Mouse (Mus musculus) heart, embryonic 12.5 days (tissue): ENCODE measurements around the gene Mrps18b. TPM values are rescaled to one million over a fixed set of nuclear protein-coding genes. Genes with fewer than 3 reads are reported as not detected.

Source experiments
- ATAC-seq: fragments of 200-750 bp; cut with Nextera tagmentation; 2 replicates; pipeline ENCODE4 v1.8.0; 2017; ENCODE audit warnings: moderate TSS enrichment, moderate library complexity; ENCODE audit not compliant: insufficient number of reproducible peaks, low FRiP score
- H3K27ac ChIP-seq: fragments of 300-500 bp; sonication (generic); 2 replicates; pipeline ENCODE4 v1.5.1; 2016; ENCODE audit warnings: mild to moderate bottlenecking, moderate library complexity; ENCODE audit not compliant: poor library complexity, severe bottlenecking
- H3K27me3 ChIP-seq: fragments of 300-500 bp; sonication (generic); replicated peaks from 2 replicates; pipeline ENCODE4 v1.6.1; 2016; ENCODE audit warnings: mild to moderate bottlenecking, moderate library complexity
- H3K36me3 ChIP-seq: fragments of 300-500 bp; sonication (generic); 2 replicates; pipeline ENCODE4 v1.6.1; 2016; ENCODE audit warnings: mild to moderate bottlenecking, moderate library complexity
- H3K4me1 ChIP-seq: fragments of 300-500 bp; sonication (generic); replicated peaks from 2 replicates; pipeline ENCODE4 v1.6.1; 2016; ENCODE audit warnings: mild to moderate bottlenecking
- H3K4me2 ChIP-seq: fragments of 300-500 bp; sonication (generic); 2 replicates; pipeline ENCODE4 v1.6.1; 2016; ENCODE audit warnings: mild to moderate bottlenecking, moderate library complexity
- H3K4me3 ChIP-seq: fragments of 300-500 bp; sonication (generic); 2 replicates; pipeline ENCODE4 v1.5.1; 2016; ENCODE audit warnings: mild to moderate bottlenecking
- H3K9ac ChIP-seq: fragments of 300-500 bp; sonication (generic); 2 replicates; pipeline ENCODE4 v1.6.1; 2016; ENCODE audit warnings: mild to moderate bottlenecking, moderate library complexity
- H3K9me3 ChIP-seq: fragments of 300-500 bp; sonication (generic); replicated peaks from 2 replicates; pipeline ENCODE4 v1.6.1; 2016; ENCODE audit warnings: mild to moderate bottlenecking, moderate library complexity
- WGBS: fragments of 180-500 bp; shearing (Covaris S2); methylation state at CpG from one replicate; pipeline ENCODE4 v1.1.7; 2016; 5-methylcytosine and 5-hydroxymethylcytosine counted together
- polyA plus RNA-seq: library from polyadenylated mRNA; unstranded; fragments of >200 nt; fragmentation: Nextera tagmentation; extraction: Ambion mirVana; gene quantifications from 2 replicates; pipeline ENCODE4 v1.2.1, GENCODE M21; 2016

Mrps18b gene
- polyA plus RNA-seq, 1 experiment from 2014 or later, result 72.7 TPM

DNA sequence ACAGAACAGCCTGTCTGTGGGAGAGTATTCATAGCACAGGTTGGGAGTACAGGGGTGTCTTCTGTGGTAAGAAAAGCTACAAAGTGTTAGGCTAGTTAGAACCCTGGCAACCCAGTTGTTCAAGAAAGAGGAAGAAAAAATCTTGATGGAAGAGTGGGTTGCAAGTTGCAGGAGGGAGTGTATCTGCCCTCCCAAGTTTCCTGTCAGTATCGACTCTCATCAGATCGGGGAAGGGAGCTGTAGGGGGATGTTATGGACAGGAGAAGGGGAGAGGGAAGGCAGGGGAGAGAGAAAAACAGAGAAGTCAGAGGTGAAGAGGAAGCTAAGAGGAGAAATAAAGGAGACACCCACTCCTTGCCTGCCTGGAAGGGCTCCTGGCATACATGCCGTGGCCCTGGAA is 15.6 kb downstream of the Mrps18b start:
- 86% methylated on average over 3 of the region's 3 CpGs for WGBS
- Histone ChIP-seq H3K9ac (peak overlapping the region; percentile 11; the same call in 1 of the 2 replicates), H3K9me3 (no peaks in the 10 kb centered on the region), H3K4me1 (peaks cover 26% of the 10 kb centered on the region), H3K4me3 (no peak overlapping the region), H3K27me3 (no peaks in the 10 kb centered on the region), H3K4me2 (no peak overlapping the region), H3K36me3 (peaks cover 42% of the 10 kb centered on the region), H3K27ac (no peak overlapping the region)
- no peak for ATAC-seq

DNA sequence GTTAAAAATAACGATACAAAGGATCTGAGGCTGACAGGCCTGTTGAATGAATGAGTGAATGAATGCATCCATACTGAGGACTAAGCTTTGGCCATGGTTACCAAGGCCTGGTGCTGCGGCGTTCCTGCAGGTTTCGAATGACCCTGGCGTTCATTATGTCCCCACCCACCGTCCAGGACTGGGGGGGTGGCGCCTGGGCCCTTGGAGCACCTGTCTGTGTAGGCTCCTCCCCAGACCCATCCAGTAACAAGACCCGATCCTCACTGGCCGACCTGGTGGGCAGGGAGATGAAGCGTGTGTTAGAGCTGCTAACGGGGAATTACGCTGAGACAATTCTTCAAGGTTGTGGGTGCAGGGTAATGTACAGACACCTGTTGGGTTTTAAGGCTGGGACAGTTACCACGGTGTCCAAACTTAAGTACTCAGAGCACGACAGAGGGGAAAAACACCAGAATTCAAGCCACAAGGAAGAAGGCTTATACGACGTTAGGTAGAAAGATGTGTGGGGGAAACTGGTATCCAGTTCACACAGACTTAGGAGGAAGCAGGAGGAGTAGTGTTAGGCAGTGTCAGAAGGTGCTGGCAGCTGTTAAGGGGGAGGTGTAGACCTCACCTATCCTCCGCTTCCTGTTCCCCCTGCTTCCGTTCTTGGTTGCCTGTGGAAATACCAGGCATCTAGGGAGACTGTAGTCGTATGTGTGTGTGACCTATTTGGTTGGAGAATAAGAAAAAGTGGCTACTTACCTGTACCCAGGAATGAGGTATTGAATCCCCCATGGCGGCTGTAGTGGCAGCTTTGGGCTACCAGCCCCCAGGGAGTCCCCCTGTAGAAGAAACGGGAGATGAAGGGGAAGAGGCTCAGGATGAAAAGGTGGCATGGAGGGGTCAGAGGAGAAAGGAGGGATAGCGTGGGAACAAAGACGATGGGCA is 18.3 kb downstream of the Mrps18b start:
- H3K4me3 ChIP-seq, result peak overlapping the region; percentile 95
- H3K9ac ChIP-seq, result peak overlapping the region; percentile 55
- WGBS, result 42% methylated on average over 23 of the region's 23 CpGs
- H3K4me2 ChIP-seq, result peak overlapping the region; percentile 100
- peak; percentile 23; the same call in 1 of the 2 replicates for ATAC-seq
- H3K27ac ChIP-seq, result peak overlapping the region; percentile 17; the same call in 1 of the 2 replicates
- no peaks in the 10 kb centered on the region for H3K9me3 ChIP-seq
- peaks cover 42% of the 10 kb centered on the region for H3K36me3 ChIP-seq
- peaks cover 20% of the 10 kb centered on the region for H3K4me1 ChIP-seq
- no peaks in the 10 kb centered on the region for H3K27me3 ChIP-seq

DNA sequence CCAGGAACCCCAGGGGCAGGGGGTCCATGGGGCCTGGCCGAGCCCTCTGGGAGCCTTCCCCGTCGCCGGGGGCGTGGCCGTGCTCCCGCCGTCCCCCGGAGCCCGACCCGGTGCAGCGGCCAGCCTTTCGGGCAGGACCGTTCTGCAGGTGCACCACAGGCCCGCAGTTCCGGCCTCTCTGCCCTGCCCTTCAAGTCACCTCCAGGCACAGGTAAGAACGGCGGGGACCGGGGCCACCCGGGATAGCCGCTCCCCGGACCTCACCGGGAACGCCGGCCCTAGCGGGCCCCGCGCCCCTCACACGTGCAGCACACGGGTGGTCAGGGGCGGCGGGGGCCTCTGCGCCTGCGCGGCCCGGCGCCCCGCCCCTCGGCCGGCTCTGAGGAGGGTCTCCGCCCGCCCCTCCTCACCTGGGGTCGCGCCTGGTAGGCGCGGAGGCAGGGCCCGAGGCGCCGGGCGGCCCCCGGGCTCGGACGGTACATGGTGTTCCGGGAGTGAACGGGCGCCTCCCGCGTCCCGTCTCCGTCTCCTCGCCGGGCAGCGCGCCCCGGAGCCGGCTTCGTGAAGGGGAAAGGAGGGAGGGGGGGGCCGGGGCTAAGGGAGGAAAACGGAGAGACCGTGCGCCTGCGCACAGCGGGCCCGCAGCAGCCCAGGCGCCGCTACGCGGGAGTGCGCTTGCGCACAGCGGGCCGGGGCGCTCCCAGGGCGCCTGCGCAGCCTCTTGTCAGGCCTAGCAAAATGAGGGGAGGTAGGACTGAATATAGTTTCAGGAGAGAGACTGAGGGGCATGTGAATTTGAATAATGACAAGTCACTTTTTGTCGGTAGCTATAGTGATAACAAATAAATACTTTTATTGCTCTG is 19.2 kb downstream of the Mrps18b start, which contains the start of gene 2310061I04Rik:
2310061I04Rik (minus strand) TSS at position 651 of the 863 bp plus-strand sequence.
- Histone ChIP-seq H3K4me1 (peaks cover 20% of the 10 kb centered on the region), H3K4me2 (peak within 1 kb of the TSS; percentile 100), H3K27ac (peak within 1 kb of the TSS; percentile 80), H3K4me3 (peak within 1 kb of the TSS; percentile 95), H3K9ac (peak within 1 kb of the TSS; percentile 98), H3K27me3 (no peaks in the 10 kb centered on the region), H3K9me3 (no peaks in the 10 kb centered on the region), H3K36me3 (peaks cover 46% of the 10 kb centered on the region)
- peak; percentile 90 for ATAC-seq
- WGBS, result under 1% methylated on average over 86 of the region's 86 CpGs

DNA sequence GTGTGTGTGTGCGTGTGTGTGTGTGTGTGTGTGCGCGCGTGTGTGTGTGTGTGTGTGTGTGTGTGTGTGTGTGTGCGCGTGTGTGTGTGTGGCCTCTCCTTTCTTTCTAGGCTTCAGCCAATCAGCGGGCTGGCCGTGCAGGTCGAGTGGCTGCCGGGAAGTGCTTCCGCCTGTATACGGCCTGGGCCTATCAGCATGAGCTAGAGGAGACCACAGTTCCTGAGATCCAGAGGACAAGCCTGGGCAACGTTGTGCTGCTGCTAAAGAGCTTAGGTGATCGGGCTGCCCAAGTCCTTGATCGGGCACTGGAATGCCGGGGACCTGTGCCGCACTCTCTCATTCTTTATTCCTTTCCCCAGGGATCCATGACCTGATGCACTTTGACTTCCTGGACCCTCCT is 28.5 kb downstream of the Mrps18b start:
- no peak overlapping the region for H3K9ac ChIP-seq
- H3K36me3 ChIP-seq, result peaks cover 96% of the 10 kb centered on the region
- no peak overlapping the region for H3K4me3 ChIP-seq
- H3K27me3 ChIP-seq, result no peaks in the 10 kb centered on the region
- ATAC-seq, result no peak
- no peaks in the 10 kb centered on the region for H3K4me1 ChIP-seq
- no peak overlapping the region for H3K27ac ChIP-seq
- WGBS, result 86% methylated on average over 13 of the region's 17 CpGs
- H3K9me3 ChIP-seq, result no peaks in the 10 kb centered on the region
- H3K4me2 ChIP-seq, result no peak overlapping the region

DNA sequence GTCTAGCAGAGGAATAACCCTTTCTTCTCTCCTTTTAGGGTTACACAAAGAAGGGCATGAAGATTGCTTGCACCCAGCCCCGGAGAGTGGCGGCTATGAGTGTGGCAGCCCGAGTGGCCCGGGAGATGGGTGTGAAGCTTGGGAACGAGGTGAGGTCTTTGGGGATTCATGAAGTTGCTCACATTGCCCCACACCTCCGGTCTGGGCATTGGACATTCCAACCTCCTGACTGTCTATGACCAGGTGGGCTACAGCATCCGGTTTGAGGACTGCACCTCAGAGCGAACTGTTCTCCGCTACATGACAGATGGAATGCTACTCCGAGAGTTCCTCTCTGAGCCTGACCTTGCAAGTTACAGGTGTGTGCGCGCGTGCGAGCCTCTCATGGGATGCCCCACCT is 32.4 kb downstream of the Mrps18b start:
- Histone ChIP-seq H3K27me3 (no peaks in the 10 kb centered on the region), H3K9ac (no peak overlapping the region), H3K36me3 (peaks cover 74% of the 10 kb centered on the region), H3K4me1 (peaks cover 10% of the 10 kb centered on the region), H3K9me3 (no peaks in the 10 kb centered on the region), H3K4me2 (no peak overlapping the region), H3K27ac (no peak overlapping the region), H3K4me3 (no peak overlapping the region)
- WGBS, result 91% methylated on average over 14 of the region's 14 CpGs
- no peak for ATAC-seq

DNA sequence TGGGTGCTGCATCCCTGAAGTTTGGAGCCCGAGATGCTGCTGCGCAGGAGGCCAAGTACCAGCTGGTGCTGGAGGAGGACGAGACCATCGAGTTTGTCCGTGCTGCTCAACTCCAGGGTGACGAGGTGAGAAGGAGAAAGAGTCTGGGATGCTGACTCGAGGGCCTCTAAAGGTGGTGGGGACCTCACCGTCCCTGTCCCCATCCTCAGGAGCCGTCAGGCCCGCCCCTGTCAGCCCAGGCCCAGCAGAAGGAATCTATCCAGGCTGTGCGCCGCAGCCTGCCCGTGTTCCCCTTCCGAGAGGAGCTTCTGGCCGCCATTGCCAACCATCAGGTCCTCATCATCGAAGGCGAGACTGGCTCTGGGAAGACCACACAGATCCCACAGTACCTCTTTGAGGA is 33.3 kb downstream of the Mrps18b start:
- Histone ChIP-seq H3K36me3 (peaks cover 66% of the 10 kb centered on the region), H3K4me1 (peaks cover 10% of the 10 kb centered on the region), H3K27me3 (no peaks in the 10 kb centered on the region), H3K27ac (no peak overlapping the region), H3K4me2 (no peak overlapping the region), H3K9me3 (no peaks in the 10 kb centered on the region), H3K4me3 (no peak overlapping the region), H3K9ac (no peak overlapping the region)
- 90% methylated on average over 17 of the region's 17 CpGs for whole genome bisulfite sequencing
- ATAC-seq, result no peak

DNA sequence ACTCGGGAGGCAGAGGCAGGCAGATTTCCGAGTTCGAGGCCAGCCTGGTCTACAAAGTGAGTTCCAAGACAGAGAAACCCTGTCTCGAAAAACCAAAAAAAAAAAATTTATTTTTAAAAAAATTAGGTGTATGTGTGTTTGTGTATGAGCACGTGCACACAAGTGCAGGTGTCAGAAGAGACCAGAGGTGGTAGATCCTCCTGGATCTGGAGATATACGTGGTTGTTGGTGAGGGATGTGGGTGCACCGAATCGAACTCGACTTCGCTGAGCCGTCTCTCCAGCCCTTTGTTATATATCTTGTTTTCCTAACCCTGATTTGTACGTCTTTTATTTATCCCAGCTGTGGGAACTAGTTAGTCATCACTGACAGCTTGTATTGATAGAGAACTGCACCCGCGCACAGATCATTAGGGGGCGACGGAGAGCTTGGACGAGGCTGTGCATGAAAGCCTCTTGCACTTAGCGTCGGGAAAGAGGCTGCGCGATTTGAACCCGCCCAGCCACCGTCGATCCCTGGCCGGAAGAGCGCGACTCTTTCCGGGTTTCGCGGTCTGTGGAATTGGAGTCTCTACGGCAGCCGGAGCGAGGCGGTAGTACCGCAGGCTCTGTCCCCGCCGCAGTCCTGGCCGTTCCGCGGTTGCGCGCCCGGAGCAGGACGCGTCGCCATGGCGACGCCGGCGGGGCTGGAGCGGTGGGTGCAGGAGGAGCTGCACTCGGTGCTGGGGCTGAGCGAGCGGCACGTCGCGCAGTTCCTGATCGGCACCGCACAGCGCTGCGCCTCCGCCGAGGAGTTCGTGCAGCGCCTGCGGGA is 36.7 kb downstream of the Mrps18b start, which contains the start of gene Dhx16:
Dhx16 (plus strand) TSS at position 575 of the 813 bp plus-strand sequence.
- peak within 1 kb of the TSS; percentile 86 for H3K4me3 ChIP-seq
- no peaks in the 10 kb centered on the region for H3K27me3 ChIP-seq
- H3K36me3 ChIP-seq, result peaks cover 53% of the 10 kb centered on the region
- peaks cover 10% of the 10 kb centered on the region for H3K4me1 ChIP-seq
- H3K9ac ChIP-seq, result peak within 1 kb of the TSS; percentile 87
- ATAC-seq, result peak; percentile 90
- peak within 1 kb of the TSS; percentile 19; the same call in 1 of the 2 replicates for H3K27ac ChIP-seq
- peak within 1 kb of the TSS; percentile 79 for H3K4me2 ChIP-seq
- WGBS, result 5% methylated on average over 66 of the region's 66 CpGs
- no peaks in the 10 kb centered on the region for H3K9me3 ChIP-seq

DNA sequence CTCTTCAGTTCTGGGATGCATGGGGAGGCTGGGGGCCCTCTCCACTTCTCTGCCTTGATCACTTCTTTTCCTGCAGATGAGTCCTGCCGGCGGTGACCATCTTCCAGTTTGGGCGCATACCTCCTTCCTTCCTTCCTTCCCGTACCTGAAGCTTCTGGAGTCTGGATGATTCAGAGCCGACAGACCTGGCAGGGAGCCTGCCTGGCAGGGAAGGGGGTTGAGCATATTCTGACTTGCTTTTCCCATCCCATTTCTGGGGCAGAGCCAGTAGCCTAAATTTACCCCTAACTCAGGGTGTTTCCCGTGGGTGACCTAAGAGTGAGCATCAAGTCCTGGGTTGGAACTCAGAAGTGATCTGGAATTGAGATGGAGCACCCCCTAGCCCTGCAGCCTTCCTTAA is 41.5 kb downstream of the Mrps18b start:
- Histone ChIP-seq H3K4me1 (peaks cover 31% of the 10 kb centered on the region), H3K27ac (no peak overlapping the region), H3K27me3 (no peaks in the 10 kb centered on the region), H3K9ac (no peak overlapping the region), H3K4me3 (no peak overlapping the region), H3K4me2 (no peak overlapping the region), H3K9me3 (no peaks in the 10 kb centered on the region; the same call in 1 of the 2 replicates), H3K36me3 (peaks cover 45% of the 10 kb centered on the region)
- no peak for ATAC-seq
- 83% methylated on average over 6 of the region's 6 CpGs for WGBS

DNA sequence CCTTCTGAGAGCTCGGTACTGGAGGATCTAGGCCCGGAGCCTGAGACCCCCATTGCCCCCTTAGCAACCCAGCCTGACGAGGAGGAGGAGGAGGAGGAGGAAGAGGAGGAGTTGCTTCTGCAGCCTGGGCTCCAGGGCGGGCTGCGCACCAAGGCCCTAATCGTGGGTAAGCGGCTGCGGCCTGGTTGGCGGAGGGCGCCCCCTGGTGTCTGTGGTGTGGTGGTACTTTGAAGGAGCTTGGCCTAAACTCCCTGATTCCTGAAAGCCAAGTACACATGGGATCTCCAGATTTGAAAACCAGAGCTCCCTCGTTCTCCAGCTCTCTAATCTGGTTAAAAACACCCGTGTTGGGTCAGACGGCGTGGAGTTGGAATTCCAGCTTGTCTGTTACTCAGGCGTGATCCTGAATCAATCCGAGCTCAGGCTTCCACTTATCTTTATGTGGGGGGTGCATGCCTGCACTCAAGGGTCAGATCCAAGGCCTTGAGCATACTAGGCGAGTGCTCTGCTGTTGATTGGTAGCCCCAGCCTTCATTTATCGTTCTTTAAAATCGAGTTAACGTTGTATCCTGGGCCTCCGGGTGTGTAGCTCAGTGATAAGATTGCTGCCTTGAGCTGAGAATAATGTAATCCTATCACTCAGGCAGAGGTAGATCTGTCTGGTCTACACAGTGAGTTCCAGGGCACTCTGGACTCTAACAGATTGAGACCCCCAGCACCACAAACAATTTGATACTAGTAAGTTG is 42.2 kb downstream of the Mrps18b start:
- Histone ChIP-seq H3K27me3 (no peaks in the 10 kb centered on the region), H3K4me3 (peak overlapping the region; percentile 14), H3K4me2 (peak overlapping the region; percentile 33), H3K27ac (0 out of 2 replicates have a peak overlapping the region, but pooled peaks have one; percentile 26), H3K9ac (peak overlapping the region; percentile 44), H3K36me3 (peaks cover 45% of the 10 kb centered on the region), H3K9me3 (no peaks in the 10 kb centered on the region; the same call in 1 of the 2 replicates), H3K4me1 (peaks cover 38% of the 10 kb centered on the region)
- no peak for ATAC-seq
- WGBS, result 22% methylated on average over 21 of the region's 21 CpGs
